Mouse (Mus musculus) ovary, adult 18-20 months (tissue): ENCODE data around the gene Lingo1.

Experiments
- DNase-seq: peaks from one replicate; pipeline ENCODE4 v3.0.0; 2022; ENCODE audit warnings: low spot score, mixed read lengths

The Lingo1 gene

GRCm38 (mm10) chr9:56727703-56728684 lies 68.3 kb downstream of the Lingo1 start:
- DNase-seq, result no peak

DNA sequence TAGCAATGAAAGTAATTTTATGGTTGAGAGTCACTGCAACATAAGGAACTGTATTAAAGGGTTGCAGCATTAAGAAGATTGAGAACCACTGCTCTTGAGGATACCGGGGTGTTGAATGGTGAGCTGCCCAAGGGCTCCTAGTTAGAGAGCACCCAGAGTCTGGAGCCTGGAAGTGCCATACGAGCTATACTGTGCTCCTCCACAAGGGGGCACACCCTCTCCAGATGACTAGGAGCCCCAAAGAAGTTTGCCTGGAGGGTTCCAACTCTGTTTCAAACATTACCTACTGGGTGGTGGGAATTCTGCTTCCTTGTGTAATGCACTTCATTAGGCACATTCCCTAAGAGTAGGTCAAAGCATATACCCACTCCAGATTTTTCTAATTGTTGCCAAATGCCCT lies 70.5 kb downstream of the Lingo1 start:
- DNase-seq, result no peak

DNA sequence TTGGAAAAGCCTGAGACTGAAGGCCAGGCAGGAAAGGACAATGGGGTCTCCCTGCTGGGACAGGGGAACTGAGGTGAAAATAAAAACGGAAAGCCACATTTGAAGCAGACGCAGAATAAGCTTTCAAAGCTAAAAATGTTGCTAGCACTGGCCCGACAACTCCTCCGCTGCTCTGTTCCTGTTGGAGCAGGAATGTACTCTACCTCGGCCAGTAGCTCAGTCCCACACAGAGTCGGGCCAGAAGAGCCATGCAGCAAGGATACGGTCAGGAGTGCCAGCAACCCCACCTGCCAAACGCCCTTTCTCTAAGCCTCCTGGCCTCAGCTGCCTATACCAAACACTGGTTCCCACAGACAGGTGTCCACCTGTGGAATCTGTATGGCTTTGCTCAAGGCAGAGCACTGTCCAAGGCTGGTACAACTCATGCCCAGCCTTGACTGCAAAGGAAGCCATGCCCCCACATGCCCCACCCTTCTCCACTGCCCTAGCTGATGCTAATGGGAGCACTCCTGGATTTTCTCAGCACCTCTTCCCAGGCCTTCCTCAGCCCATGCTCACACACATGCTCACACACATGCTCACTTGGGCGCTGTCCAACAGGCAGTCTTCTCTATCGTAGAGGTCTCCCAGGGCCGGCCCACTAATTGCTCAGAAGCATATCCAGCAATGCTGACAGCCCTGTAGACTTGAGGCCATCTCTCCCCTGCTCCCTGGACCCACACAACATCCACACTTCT lies 74.0 kb downstream of the Lingo1 start:
- no peak for DNase-seq

DNA sequence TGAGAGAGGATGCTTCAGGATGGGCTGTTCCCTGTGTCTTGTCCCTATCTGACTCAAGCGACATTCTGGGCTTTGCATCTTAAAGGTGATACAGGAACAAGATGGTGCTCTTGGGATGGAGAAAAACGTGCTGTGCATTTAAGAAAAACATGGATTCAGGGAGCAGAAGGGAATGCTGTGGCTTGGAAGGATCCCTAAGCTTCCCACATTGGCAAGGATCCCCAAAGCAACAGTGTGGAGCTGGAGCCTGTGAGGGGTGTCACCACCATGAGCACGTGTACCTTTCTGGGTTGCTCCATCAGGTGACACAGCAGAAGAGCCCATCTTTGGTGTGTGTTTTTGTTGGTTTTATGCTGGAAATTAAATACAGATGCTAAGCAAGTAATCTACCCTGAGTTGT lies 77.3 kb downstream of the Lingo1 start:
- DNase-seq, result no peak

- no peak for DNase-seq
These were observed 79.7 kb downstream of the Lingo1 start for GRCm38 (mm10) chr9:56716565-56716964.

- DNase-seq, result no peak
These were observed 80.2 kb downstream of the Lingo1 start for GRCm38 (mm10) chr9:56716066-56716465.

- no peak for DNase-seq
These were observed 81.9 kb downstream of the Lingo1 start for GRCm38 (mm10) chr9:56714391-56714790.

DNA sequence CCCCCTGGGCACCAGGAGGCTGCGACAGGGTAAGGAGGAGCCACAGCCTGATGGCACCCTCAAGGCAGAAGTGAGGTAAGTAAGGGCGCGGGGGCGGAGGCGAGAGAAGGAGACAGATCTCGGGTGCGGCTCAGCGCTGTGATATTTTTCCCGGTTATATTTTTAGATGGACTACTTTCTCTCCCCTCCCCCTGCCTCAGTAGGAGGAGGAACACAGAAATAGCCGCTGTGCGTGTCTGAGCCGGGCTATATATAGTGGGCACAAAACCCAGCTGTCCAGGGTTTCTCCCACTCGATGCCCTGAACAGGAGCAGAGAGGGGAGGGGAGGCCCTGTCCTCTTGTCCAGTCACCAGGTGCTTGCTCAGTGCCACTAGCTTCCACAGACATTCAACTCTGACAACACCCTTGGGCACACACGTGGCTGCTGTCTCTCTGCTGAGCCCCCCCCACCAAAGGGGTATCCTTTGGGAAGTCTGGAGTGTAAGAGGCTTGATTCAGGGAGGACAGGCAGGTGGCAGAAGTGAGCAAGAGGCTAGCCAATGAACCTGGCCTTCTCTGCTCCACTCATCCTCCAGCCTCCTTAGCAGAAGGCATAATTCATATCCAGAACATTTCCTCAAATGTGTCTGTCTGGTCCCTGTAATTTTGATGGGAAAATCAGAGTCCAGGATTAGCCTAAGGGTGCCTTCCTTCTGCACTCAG lies 83.5 kb downstream of the Lingo1 start:
- no peak for DNase-seq

- no peak for DNase-seq
These were observed 85.3 kb downstream of the Lingo1 start for GRCm38 (mm10) chr9:56710958-56711357.

DNA sequence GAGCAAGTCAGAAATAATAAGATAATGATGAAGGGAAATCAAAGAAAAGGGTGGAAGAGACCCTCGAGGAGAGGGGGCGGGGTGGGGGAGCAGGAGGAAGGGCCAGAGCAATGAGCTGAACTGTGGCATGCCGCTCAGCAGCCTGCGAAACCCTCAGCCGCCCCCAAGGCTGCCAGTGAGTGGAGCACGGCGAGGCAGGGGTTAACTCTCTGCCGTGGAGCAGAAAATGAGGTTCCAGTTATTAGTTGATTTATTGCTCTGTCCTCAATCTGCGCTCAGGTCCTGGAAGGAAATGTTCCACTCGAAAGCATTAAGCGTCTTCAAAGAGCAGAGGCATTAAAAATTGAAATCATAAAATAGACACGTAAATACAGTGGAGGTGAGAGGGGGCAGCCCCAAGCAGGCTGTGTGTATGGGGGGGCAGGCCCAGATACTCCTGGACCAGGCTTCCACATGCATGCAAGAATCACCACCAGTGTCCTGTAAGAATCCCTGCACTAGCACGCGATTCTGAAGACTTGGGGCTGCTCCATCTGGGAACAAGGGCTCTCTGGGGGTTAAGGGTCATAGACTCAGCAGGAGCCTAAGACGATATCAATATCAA lies 89.7 kb downstream of the Lingo1 start:
- no peak for DNase-seq

DNA sequence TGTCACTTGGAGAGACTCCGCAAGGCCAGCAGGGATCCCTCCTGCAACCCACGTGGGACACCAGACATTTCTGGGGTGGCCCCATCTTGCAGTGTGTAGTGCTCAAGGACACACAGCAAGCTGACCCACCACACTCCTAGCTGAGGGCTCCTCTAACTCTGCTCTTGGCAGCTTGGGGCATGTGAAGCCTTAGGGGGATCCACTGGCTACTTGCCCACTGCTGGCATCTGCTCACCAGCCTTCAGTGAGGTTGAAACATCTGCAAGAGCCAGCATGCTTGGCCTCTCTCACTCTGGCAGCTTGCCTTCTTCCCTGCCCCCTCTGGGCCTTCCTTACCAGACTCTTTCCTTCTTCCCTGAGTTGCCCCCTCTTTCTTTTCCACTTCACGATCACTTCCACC lies 94.9 kb downstream of the Lingo1 start:
- DNase-seq, result no peak

DNA sequence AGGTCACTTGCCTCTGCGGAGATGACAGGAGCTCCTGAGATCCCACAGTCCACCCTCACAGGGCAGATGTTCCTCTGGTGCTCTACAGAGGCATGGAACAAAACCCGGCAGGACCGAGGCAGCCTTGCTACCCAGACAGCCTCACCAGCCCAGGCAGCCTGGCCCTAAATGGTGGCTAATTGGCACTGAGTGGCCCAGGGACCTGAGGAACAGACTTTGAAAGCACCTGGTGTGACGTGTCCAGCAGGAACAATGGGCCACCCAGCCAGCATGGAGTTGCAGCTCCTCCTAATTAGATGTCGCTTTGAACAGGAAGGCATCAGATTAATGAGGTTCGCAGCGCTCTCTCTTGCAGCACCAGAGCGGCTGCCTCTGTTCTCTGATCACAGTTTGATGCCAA lies 95.4 kb downstream of the Lingo1 start:
- no peak for DNase-seq

- DNase-seq, result no peak
These were observed 97.4 kb downstream of the Lingo1 start for GRCm38 (mm10) chr9:56698715-56699370.

DNA sequence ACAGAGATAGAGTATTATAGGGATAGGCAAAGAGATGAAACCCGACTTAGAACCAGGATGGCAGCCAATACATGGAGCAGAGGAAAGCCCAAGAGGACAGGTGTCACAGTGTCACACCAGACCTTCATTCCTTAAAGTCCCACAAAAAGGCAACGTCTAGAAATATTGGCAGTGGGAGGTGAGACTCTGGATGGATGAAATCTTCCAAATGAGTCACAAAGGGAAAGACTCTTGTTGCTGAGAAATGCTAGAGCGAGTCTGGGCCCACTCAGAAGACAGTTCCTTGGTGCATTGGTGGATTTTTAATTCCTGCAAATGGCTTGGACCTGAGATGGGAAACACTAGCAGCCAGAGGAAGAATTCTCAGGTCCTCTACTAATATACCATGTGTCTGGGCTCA lies 102.2 kb downstream of the Lingo1 start:
- no peak for DNase-seq

DNA sequence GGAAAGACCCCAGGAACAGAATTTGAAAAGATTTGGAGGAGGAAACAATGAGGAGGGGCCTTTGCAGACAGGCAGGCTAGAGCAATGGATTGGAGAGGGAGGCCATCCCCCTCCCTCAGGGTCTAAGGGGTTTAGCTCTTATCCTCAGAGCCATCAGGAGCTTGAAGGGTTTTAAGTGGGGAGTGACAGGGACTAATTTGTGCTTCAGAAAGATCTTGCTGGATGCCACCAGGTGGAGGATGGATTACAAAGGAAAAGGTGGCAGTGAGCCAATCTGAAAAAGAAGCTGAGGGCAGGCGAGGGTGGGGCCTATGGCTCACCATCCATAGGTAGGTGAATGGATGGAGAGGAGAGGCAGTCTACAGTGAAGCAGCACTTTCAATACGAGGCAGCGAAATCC lies 105.0 kb downstream of the Lingo1 start:
- DNase-seq, result no peak

- no peak for DNase-seq
These were observed 105.6 kb downstream of the Lingo1 start for GRCm38 (mm10) chr9:56690679-56691078.

GRCm38 (mm10) chr9:56687490-56687889 lies 108.8 kb downstream of the Lingo1 start:
- DNase-seq, result no peak

GRCm38 (mm10) chr9:56687145-56687477 lies 109.2 kb downstream of the Lingo1 start:
- DNase-seq, result no peak

GRCm38 (mm10) chr9:56686339-56687144 lies 109.7 kb downstream of the Lingo1 start:
- peak; percentile 33 for DNase-seq

- DNase-seq, result no peak
These were observed 113.4 kb downstream of the Lingo1 start for GRCm38 (mm10) chr9:56682826-56683225.

DNA sequence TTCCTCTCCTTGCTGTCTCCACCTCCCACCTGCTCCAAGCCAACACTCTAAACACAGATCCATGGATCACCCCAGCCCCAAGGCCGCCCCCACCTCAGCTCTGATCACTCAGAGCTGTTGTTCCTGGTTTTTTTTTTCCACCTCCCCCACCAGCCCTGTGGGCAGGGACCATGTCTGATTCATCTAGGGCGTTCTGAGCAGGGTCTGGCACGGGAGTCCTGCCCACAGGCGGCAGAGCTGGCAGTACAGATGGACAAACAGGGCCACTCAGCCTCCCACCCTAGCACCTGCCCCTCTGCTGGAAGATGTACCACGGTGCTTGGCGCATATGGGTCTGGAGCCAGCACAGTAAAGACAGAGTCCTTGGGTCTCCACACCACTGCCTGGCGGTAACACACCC lies 114.3 kb downstream of the Lingo1 start:
- no peak for DNase-seq
